Mouse (Mus musculus) heart, embryonic 16.5 days (tissue): ENCODE data around the gene Hgf. TPM values are rescaled to one million over a fixed set of nuclear protein-coding genes. Genes with fewer than 3 reads are reported as not detected.
A peak's percentile ranks its signal among the peaks of the same experiment; 100 is the strongest.

Experiments used
- ATAC-seq: fragments of 200-750 bp; cut with Nextera tagmentation; replicated peaks from 2 replicates; pipeline ENCODE4 v1.8.0; 2017; ENCODE audit warnings: moderate number of reproducible peaks; ENCODE audit not compliant: insufficient read depth, low FRiP score; ENCODE audit errors: extremely low read depth
- H3K27ac ChIP-seq: fragments of 300-500 bp; sonication (generic); 2 replicates; pipeline ENCODE4 v1.5.1; 2014; ENCODE audit warnings: mild to moderate bottlenecking, low read length, control low read depth, moderate library complexity
- H3K27me3 ChIP-seq: fragments of 300-500 bp; sonication (generic); 2 replicates; pipeline ENCODE4 v1.6.1; 2014; ENCODE audit warnings: low read length, mixed read lengths; ENCODE audit not compliant: control insufficient read depth, insufficient read depth
- H3K36me3 ChIP-seq: fragments of 300-500 bp; sonication (generic); 2 replicates; pipeline ENCODE4 v1.6.1; 2014; ENCODE audit not compliant: control insufficient read depth, insufficient read depth
- H3K4me1 ChIP-seq: fragments of 300-500 bp; sonication (generic); 2 replicates; pipeline ENCODE4 v1.6.1; 2014; ENCODE audit warnings: low read length, mixed read lengths; ENCODE audit not compliant: control insufficient read depth, insufficient read depth
- H3K4me2 ChIP-seq: fragments of 300-500 bp; sonication (generic); 2 replicates; pipeline ENCODE4 v1.6.1; 2014; ENCODE audit warnings: low read depth, mild to moderate bottlenecking, control low read depth, low read length
- H3K4me3 ChIP-seq: fragments of 300-500 bp; sonication (generic); 2 replicates; pipeline ENCODE4 v1.5.1; 2014; ENCODE audit warnings: mild to moderate bottlenecking, control low read depth, low read length
- H3K9ac ChIP-seq: fragments of 300-500 bp; sonication (generic); 2 replicates; pipeline ENCODE4 v1.6.1; 2014; ENCODE audit warnings: low read length, control low read depth
- H3K9me3 ChIP-seq: fragments of 300-500 bp; sonication (generic); replicated peaks from 2 replicates; pipeline ENCODE4 v1.6.1; 2016; ENCODE audit warnings: low read length; ENCODE audit not compliant: control insufficient read depth
- WGBS: fragments of 180-500 bp; shearing (Covaris S2); extraction: QIAGEN DNeasy Blood & Tissue Kit; methylation state at CpG from one replicate; pipeline ENCODE4 v1.1.7; 2014; 5-methylcytosine and 5-hydroxymethylcytosine counted together
- polyA plus RNA-seq: library from polyadenylated mRNA; unstranded; fragments of >200 nt; fragmentation: Nextera tagmentation; extraction: Ambion mirVana; gene quantifications from 2 replicates; pipeline ENCODE4 v1.2.1, GENCODE M21; 2015

Hgf gene
- 0.88 and 0.91 TPM in 2 replicates for polyA plus RNA-seq

- Histone ChIP-seq H3K9me3 (no peaks in the 10 kb centered on the region), H3K4me1 (no peaks in the 10 kb centered on the region; the same call in 1 of the 2 replicates), H3K4me3 (peak within 1 kb of the TSS; percentile 41), H3K4me2 (peak within 1 kb of the TSS; percentile 65), H3K9ac (peak within 1 kb of the TSS; percentile 59), H3K27ac (peak within 1 kb of the TSS; percentile 27; the same call in 1 of the 2 replicates), H3K27me3 (no peaks in the 10 kb centered on the region), H3K36me3 (no peaks in the 10 kb centered on the region)
- peak; percentile 49 for ATAC-seq
- WGBS = 5% methylated on average over 16 of the region's 16 CpGs
Observed at GRCm38 (mm10) chr5:16553304-16554047, at the start of gene Hgf. TSS of gene Hgf (plus strand) at chr5:16553495.

GRCm38 (mm10) chr5:16506702-16507350, 46.5 kb upstream of the Hgf start:
- WGBS = 58% methylated on average over 4 of the region's 4 CpGs
- Histone ChIP-seq H3K4me2 (no peak overlapping the region), H3K27ac (no peak overlapping the region), H3K4me3 (no peak overlapping the region), H3K27me3 (no peaks in the 10 kb centered on the region), H3K9ac (no peak overlapping the region), H3K4me1 (no peaks in the 10 kb centered on the region), H3K9me3 (no peaks in the 10 kb centered on the region), H3K36me3 (no peaks in the 10 kb centered on the region)
- ATAC-seq = no peak

- no peaks in the 10 kb centered on the region for H3K27me3 ChIP-seq
- H3K4me1 ChIP-seq = no peaks in the 10 kb centered on the region
- no peaks in the 10 kb centered on the region for H3K36me3 ChIP-seq
- H3K4me2 ChIP-seq = no peak overlapping the region
- H3K27ac ChIP-seq = no peak overlapping the region
- ATAC-seq = no peak
- no peaks in the 10 kb centered on the region for H3K9me3 ChIP-seq
- H3K4me3 ChIP-seq = no peak overlapping the region
- whole genome bisulfite sequencing = 77% methylated on average over 3 of the region's 3 CpGs
- no peak overlapping the region for H3K9ac ChIP-seq
Observed at GRCm38 (mm10) chr5:16531619-16532277, 21.5 kb upstream of the Hgf start.

- ATAC-seq = no peak
- H3K36me3 ChIP-seq = no peaks in the 10 kb centered on the region
- H3K27me3 ChIP-seq = no peaks in the 10 kb centered on the region
- no peaks in the 10 kb centered on the region for H3K9me3 ChIP-seq
- no peak overlapping the region for H3K4me3 ChIP-seq
- no peak overlapping the region for H3K4me2 ChIP-seq
- no peak overlapping the region for H3K27ac ChIP-seq
- H3K9ac ChIP-seq = no peak overlapping the region
- H3K4me1 ChIP-seq = no peaks in the 10 kb centered on the region
- WGBS = 57% methylated on average over 2 of the region's 2 CpGs
Observed at GRCm38 (mm10) chr5:16538067-16538466, 15.2 kb upstream of the Hgf start.

- H3K4me3 ChIP-seq = no peak overlapping the region
- no peaks in the 10 kb centered on the region for H3K4me1 ChIP-seq
- no peak overlapping the region for H3K9ac ChIP-seq
- WGBS = 27% methylated on average over 2 of the region's 2 CpGs
- no peak for ATAC-seq
- H3K27ac ChIP-seq = no peak overlapping the region
- H3K4me2 ChIP-seq = no peak overlapping the region
- H3K27me3 ChIP-seq = no peaks in the 10 kb centered on the region
- H3K9me3 ChIP-seq = no peaks in the 10 kb centered on the region
- no peaks in the 10 kb centered on the region for H3K36me3 ChIP-seq
Observed at GRCm38 (mm10) chr5:16541561-16542116, 11.7 kb upstream of the Hgf start.

- H3K27me3 ChIP-seq = no peaks in the 10 kb centered on the region
- H3K4me3 ChIP-seq = no peak overlapping the region
- H3K9me3 ChIP-seq = no peaks in the 10 kb centered on the region
- no peak overlapping the region for H3K4me2 ChIP-seq
- WGBS = 79% methylated on average over 3 of the region's 3 CpGs
- no peak overlapping the region for H3K9ac ChIP-seq
- no peak for ATAC-seq
- H3K27ac ChIP-seq = no peak overlapping the region
- H3K36me3 ChIP-seq = no peaks in the 10 kb centered on the region
- no peaks in the 10 kb centered on the region for H3K4me1 ChIP-seq
Observed at GRCm38 (mm10) chr5:16547490-16547889, 5.8 kb upstream of the Hgf start.

- H3K4me1 ChIP-seq = no peaks in the 10 kb centered on the region; the same call in 1 of the 2 replicates
- H3K4me2 ChIP-seq = no peak overlapping the region
- 60% methylated on average over 4 of the region's 4 CpGs for whole genome bisulfite sequencing
- H3K9ac ChIP-seq = no peak overlapping the region
- no peaks in the 10 kb centered on the region for H3K9me3 ChIP-seq
- ATAC-seq = no peak
- H3K4me3 ChIP-seq = no peak overlapping the region
- no peaks in the 10 kb centered on the region for H3K36me3 ChIP-seq
- no peaks in the 10 kb centered on the region for H3K27me3 ChIP-seq
- H3K27ac ChIP-seq = no peak overlapping the region
Observed at GRCm38 (mm10) chr5:16552647-16553046, 648 bp upstream of the Hgf start.

- Histone ChIP-seq H3K9ac (no peak overlapping the region), H3K4me3 (no peak overlapping the region), H3K4me1 (no peaks in the 10 kb centered on the region), H3K36me3 (no peaks in the 10 kb centered on the region), H3K4me2 (no peak overlapping the region), H3K27me3 (no peaks in the 10 kb centered on the region), H3K27ac (no peak overlapping the region), H3K9me3 (no peaks in the 10 kb centered on the region)
- ATAC-seq = no peak
- WGBS = 84% methylated on average over 3 of the region's 3 CpGs
Observed at GRCm38 (mm10) chr5:16560247-16560646, 7.0 kb downstream of the Hgf start.

GRCm38 (mm10) chr5:16568997-16569396, 15.7 kb downstream of the Hgf start:
- ATAC-seq = no peak
- Histone ChIP-seq H3K4me1 (no peaks in the 10 kb centered on the region), H3K9me3 (no peaks in the 10 kb centered on the region)

More at GRCm38 (mm10) chr5:16568997-16569396, 15.7 kb downstream of the Hgf start:
- 49% methylated on average over 4 of the region's 4 CpGs for WGBS
- H3K4me3 ChIP-seq = no peak overlapping the region
- H3K27ac ChIP-seq = no peak overlapping the region
- no peaks in the 10 kb centered on the region for H3K27me3 ChIP-seq
- no peak overlapping the region for H3K9ac ChIP-seq
- no peak overlapping the region for H3K4me2 ChIP-seq
- no peaks in the 10 kb centered on the region for H3K36me3 ChIP-seq
